Mouse (Mus musculus): ENCODE measurements at regions not wholly inside any gene's neighbourhood (a gene's known extent, or its start where the extent isn't known, plus 50 kb on each side); places are given as distances from the start of the nearest gene placed in this dataset.
"Not testable (repeated sequence)": the region's sequence is repeated elsewhere in the genome, so short reads cannot be mapped to it uniquely, and the experiment has no call there.

- no peak for ATAC-seq (ENCODE audit: low FRiP score)
- WGBS: 87% methylated on average over 2 of the region's 2 CpGs
- no peak overlapping the region for H3K27ac ChIP-seq (ENCODE audit: low read depth, low read length)
These were observed 247.7 kb upstream of the Speer4f2 start for GRCm38 (mm10) chr5:17125240-17125639.

GRCm38 (mm10) chr5:17127501-17127900, 245.5 kb upstream of the Speer4f2 start:
- no peaks in the 10 kb centered on the region for H3K27me3 ChIP-seq (ENCODE audit: control insufficient read depth, insufficient read depth, low read length)
- H3K36me3 ChIP-seq (ENCODE audit: control insufficient read depth, insufficient read depth, low read length): no peaks in the 10 kb centered on the region
- no peak overlapping the region for H3K4me3 ChIP-seq (ENCODE audit: low read depth, low read length)
- H3K9ac ChIP-seq (ENCODE audit: low read depth, low read length): no peak overlapping the region
- no peak for DNase-seq (ENCODE audit: low spot score)
- H3K4me1 ChIP-seq (replicated peaks; ENCODE audit: control insufficient read depth, insufficient read depth, low read length): no peaks in the 10 kb centered on the region
- ATAC-seq (ENCODE audit: low FRiP score): no peak
- H3K4me2 ChIP-seq (replicated peaks; ENCODE audit: low read depth, low read length): no peak overlapping the region
- no peak overlapping the region for H3K27ac ChIP-seq (ENCODE audit: low read depth, low read length)
- WGBS: 66% methylated on average over 4 of the region's 4 CpGs
- no peaks in the 10 kb centered on the region for H3K9me3 ChIP-seq (ENCODE audit: control insufficient read depth, low read length)

More at GRCm38 (mm10) chr5:17125240-17125639, 247.7 kb upstream of the Speer4f2 start:
- Histone ChIP-seq H3K4me1 (replicated peaks; ENCODE audit: control insufficient read depth, insufficient read depth, low read length) (no peaks in the 10 kb centered on the region), H3K4me3 (ENCODE audit: low read depth, low read length) (no peak overlapping the region), H3K9me3 (ENCODE audit: control insufficient read depth, low read length) (no peaks in the 10 kb centered on the region), H3K4me2 (replicated peaks; ENCODE audit: low read depth, low read length) (no peak overlapping the region), H3K27me3 (ENCODE audit: control insufficient read depth, insufficient read depth, low read length) (no peaks in the 10 kb centered on the region), H3K36me3 (ENCODE audit: control insufficient read depth, insufficient read depth, low read length) (no peaks in the 10 kb centered on the region), H3K9ac (ENCODE audit: low read depth, low read length) (no peak overlapping the region)
- DNase-seq (ENCODE audit: low spot score): no peak

DNA sequence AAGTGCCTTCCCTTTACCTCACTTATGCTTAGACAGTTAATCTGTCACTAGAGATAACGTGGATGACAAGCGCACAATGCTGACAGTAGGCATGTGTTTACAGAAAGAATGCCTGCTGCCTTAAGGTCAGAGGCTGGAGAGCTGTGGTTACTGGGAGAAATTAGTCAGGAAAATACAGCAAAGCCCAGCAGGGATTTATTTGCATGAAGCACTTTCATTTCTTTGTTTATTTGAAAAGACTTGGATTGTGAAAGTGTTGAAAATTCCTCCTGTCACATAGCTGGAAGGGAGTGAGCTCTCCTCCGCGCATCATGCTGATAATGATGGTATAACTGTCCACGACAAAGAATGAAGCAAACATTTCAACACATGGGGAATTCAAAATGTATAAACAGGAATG, 237.5 kb upstream of the Speer4f2 start:
- Histone ChIP-seq H3K36me3 (ENCODE audit: control insufficient read depth, insufficient read depth, low read length) (no peaks in the 10 kb centered on the region), H3K9ac (ENCODE audit: low read depth, low read length) (no peak overlapping the region), H3K9me3 (ENCODE audit: control insufficient read depth, low read length) (no peaks in the 10 kb centered on the region), H3K27me3 (ENCODE audit: control insufficient read depth, insufficient read depth, low read length) (no peaks in the 10 kb centered on the region), H3K4me1 (replicated peaks; ENCODE audit: control insufficient read depth, insufficient read depth, low read length) (no peaks in the 10 kb centered on the region), H3K4me3 (ENCODE audit: low read depth, low read length) (no peak overlapping the region), H3K4me2 (replicated peaks; ENCODE audit: low read depth, low read length) (no peak overlapping the region), H3K27ac (ENCODE audit: low read depth, low read length) (no peak overlapping the region)
- 52% methylated on average over 5 of the region's 5 CpGs for WGBS
- DNase-seq (ENCODE audit: low spot score) (no peak), ATAC-seq (ENCODE audit: low FRiP score) (no peak)

DNA sequence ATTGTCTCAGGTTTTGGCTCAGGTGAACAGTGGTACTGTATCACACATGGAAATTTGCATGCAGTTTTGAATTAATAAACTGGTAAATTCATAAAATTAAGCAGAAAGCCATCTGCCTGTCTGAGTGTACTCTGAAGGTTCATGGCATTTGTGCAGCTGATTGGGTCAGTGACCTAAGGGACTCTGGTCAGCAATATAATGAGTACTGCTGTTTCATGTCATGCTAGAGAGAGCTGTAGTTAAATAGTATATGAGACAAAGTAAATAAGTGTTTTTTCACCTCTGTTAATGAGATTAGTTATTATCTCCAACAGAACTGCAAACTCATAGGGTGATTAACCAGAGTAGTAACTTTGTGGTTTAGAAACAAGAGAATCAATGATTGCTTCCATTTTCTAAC, 231.4 kb upstream of the Speer4f2 start:
- ATAC-seq (ENCODE audit: low FRiP score) (no peak), DNase-seq (ENCODE audit: low spot score) (no peak)
- H3K4me3 ChIP-seq (ENCODE audit: low read depth, low read length): no peak overlapping the region
- no peaks in the 10 kb centered on the region for H3K9me3 ChIP-seq (ENCODE audit: control insufficient read depth, low read length)
- no peak overlapping the region for H3K4me2 ChIP-seq (replicated peaks; ENCODE audit: low read depth, low read length)
- H3K27ac ChIP-seq (ENCODE audit: low read depth, low read length): no peak overlapping the region
- no peaks in the 10 kb centered on the region for H3K27me3 ChIP-seq (ENCODE audit: control insufficient read depth, insufficient read depth, low read length)
- no peaks in the 10 kb centered on the region for H3K4me1 ChIP-seq (replicated peaks; ENCODE audit: control insufficient read depth, insufficient read depth, low read length)
- no peaks in the 10 kb centered on the region for H3K36me3 ChIP-seq (ENCODE audit: control insufficient read depth, insufficient read depth, low read length)
- no peak overlapping the region for H3K9ac ChIP-seq (ENCODE audit: low read depth, low read length)

DNA sequence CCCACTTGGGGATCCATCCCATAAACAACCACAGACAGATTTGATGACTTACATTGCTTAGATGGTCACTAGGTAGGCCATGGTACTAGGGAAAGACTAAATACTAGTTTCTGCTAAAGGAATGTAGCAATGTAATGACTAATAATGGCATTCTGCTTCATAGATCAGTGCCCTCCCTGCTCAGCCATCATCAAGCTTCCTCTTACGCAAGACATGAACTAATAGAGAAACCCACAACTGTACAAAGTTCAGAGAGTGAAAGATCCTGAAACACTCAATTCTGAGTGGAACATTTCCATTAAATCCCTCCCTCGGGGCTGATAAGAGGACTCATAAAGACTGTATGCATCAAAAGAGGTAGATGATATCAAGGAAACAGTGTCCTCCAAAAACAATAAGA, 198.4 kb upstream of the Speer4f2 start:
- Histone ChIP-seq H3K27ac (ENCODE audit: low read depth, low read length) (no peak overlapping the region), H3K4me3 (ENCODE audit: low read depth, low read length) (no peak overlapping the region), H3K27me3 (ENCODE audit: control insufficient read depth, insufficient read depth, low read length) (no peaks in the 10 kb centered on the region), H3K4me1 (replicated peaks; ENCODE audit: control insufficient read depth, insufficient read depth, low read length) (no peaks in the 10 kb centered on the region), H3K36me3 (ENCODE audit: control insufficient read depth, insufficient read depth, low read length) (no peaks in the 10 kb centered on the region), H3K9ac (ENCODE audit: low read depth, low read length) (no peak overlapping the region), H3K4me2 (replicated peaks; ENCODE audit: low read depth, low read length) (no peak overlapping the region), H3K9me3 (ENCODE audit: control insufficient read depth, low read length) (no peaks in the 10 kb centered on the region)
- WGBS: 91% methylated on average over 2 of the region's 2 CpGs
- no peak for ATAC-seq (ENCODE audit: low FRiP score)
- DNase-seq (ENCODE audit: low spot score): no peak

DNA sequence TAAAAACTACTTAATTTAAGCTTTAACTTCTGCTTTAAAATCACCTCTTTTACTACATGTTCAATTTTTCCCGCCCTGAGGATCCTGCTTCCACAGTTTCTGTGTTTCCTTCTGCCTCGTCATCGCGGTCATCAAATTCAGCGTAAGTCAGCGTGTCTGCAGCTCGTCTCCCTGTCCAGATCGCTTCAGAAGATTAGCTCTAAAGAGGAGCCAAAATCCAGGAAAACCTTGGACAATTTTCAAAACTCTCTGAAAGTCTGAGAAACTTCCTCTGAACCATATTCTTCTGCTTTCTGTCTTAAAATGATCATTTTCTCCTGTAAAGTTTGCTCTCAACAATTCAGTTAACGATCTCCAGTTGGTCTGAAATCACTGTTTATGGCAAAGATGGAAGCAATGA, 196.2 kb upstream of the Speer4f2 start:
- Histone ChIP-seq H3K27ac (ENCODE audit: low read depth, low read length) (no peak overlapping the region), H3K4me1 (replicated peaks; ENCODE audit: control insufficient read depth, insufficient read depth, low read length) (no peaks in the 10 kb centered on the region), H3K4me2 (replicated peaks; ENCODE audit: low read depth, low read length) (no peak overlapping the region), H3K9ac (ENCODE audit: low read depth, low read length) (no peak overlapping the region), H3K36me3 (ENCODE audit: control insufficient read depth, insufficient read depth, low read length) (no peaks in the 10 kb centered on the region), H3K9me3 (ENCODE audit: control insufficient read depth, low read length) (no peaks in the 10 kb centered on the region), H3K27me3 (ENCODE audit: control insufficient read depth, insufficient read depth, low read length) (no peaks in the 10 kb centered on the region), H3K4me3 (ENCODE audit: low read depth, low read length) (no peak overlapping the region)
- ATAC-seq (ENCODE audit: low FRiP score): no peak
- no peak for DNase-seq (ENCODE audit: low spot score)
- WGBS: 90% methylated on average over 9 of the region's 9 CpGs

DNA sequence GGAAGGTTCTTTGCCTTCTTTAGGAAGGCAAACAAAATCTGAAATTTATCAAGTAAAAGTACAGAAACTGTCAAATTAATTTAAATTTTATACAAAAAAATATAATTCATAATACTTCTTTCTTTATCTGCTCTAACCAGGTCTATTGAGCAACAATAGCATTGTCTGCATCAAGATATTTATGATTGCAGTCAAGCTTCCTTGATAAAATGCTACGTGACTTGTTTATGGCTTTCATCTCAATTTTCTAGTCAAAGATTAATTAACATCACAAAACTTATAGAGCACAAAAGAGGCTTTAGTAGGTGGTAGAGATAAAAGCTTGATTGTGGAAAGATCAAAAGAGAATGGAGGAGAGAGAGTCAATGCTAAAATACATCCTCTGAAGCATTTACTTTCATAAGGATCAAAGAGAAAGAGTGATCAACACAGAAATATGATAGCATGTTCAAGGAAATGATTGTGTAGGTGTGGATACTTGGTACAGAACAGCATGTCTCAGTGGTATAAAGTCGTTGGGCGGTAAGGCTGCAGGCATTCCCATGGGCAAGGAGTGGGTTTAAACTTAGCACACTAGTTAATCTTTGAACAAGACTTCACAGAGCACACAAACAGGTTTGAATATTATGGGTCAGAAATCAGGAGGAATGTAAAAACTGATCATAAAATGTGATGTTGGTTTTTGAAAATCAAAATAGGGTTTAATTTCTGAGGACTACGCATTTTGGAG, 164.3 kb upstream of the Speer4f2 start:
- no peak overlapping the region for H3K9ac ChIP-seq (ENCODE audit: low read depth, low read length)
- no peaks in the 10 kb centered on the region for H3K36me3 ChIP-seq (ENCODE audit: control insufficient read depth, insufficient read depth, low read length)
- H3K4me1 ChIP-seq (replicated peaks; ENCODE audit: control insufficient read depth, insufficient read depth, low read length): no peaks in the 10 kb centered on the region
- DNase-seq (ENCODE audit: low spot score) (no peak), ATAC-seq (ENCODE audit: low FRiP score) (no peak)
- no peak overlapping the region for H3K4me2 ChIP-seq (replicated peaks; ENCODE audit: low read depth, low read length)
- H3K27me3 ChIP-seq (ENCODE audit: control insufficient read depth, insufficient read depth, low read length): no peaks in the 10 kb centered on the region
- WGBS: 78% methylated on average over 4 of the region's 4 CpGs
- H3K4me3 ChIP-seq (ENCODE audit: low read depth, low read length): no peak overlapping the region
- no peaks in the 10 kb centered on the region for H3K9me3 ChIP-seq (ENCODE audit: control insufficient read depth, low read length)
- no peak overlapping the region for H3K27ac ChIP-seq (ENCODE audit: low read depth, low read length)

GRCm38 (mm10) chr5:17210723-17211245, 162.2 kb upstream of the Speer4f2 start:
- Histone ChIP-seq H3K4me2 (replicated peaks; ENCODE audit: low read depth, low read length) (no peak overlapping the region), H3K9ac (ENCODE audit: low read depth, low read length) (no peak overlapping the region), H3K27ac (ENCODE audit: low read depth, low read length) (no peak overlapping the region), H3K27me3 (ENCODE audit: control insufficient read depth, insufficient read depth, low read length) (no peaks in the 10 kb centered on the region), H3K9me3 (ENCODE audit: control insufficient read depth, low read length) (no peaks in the 10 kb centered on the region), H3K36me3 (ENCODE audit: control insufficient read depth, insufficient read depth, low read length) (no peaks in the 10 kb centered on the region), H3K4me3 (ENCODE audit: low read depth, low read length) (no peak overlapping the region), H3K4me1 (replicated peaks; ENCODE audit: control insufficient read depth, insufficient read depth, low read length) (no peaks in the 10 kb centered on the region)
- no peak for DNase-seq (ENCODE audit: low spot score)
- no peak for ATAC-seq (ENCODE audit: low FRiP score)
- 85% methylated on average over 6 of the region's 6 CpGs for WGBS

DNA sequence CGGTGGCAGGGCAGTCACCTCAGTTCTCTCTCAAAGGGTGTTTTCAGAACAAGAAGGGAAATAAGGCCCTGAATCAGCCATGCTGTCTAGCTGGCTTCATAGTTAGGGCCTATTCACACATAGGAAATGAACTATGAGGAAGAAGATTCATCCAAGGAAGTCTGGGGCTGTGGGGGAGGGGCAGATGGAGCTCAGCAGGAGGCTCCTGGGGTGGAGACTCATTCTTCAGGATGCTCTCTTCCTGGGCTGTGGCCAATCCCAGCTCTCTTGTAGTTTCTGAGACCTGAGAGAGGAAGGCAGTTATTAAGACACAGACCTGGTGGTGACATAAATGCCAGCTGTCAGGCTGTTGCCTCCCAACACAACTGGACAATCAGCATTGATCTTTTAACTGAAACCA, 149.4 kb upstream of the Speer4f2 start:
- H3K4me1 ChIP-seq (replicated peaks; ENCODE audit: control insufficient read depth, insufficient read depth, low read length); H3K27me3 ChIP-seq (ENCODE audit: control insufficient read depth, insufficient read depth, low read length); DNase-seq (ENCODE audit: low spot score); H3K9me3 ChIP-seq (ENCODE audit: control insufficient read depth, low read length); H3K9ac ChIP-seq (ENCODE audit: low read depth, low read length); H3K4me2 ChIP-seq (replicated peaks; ENCODE audit: low read depth, low read length); ATAC-seq (ENCODE audit: low FRiP score); H3K36me3 ChIP-seq (ENCODE audit: control insufficient read depth, insufficient read depth, low read length); H3K4me3 ChIP-seq (ENCODE audit: low read depth, low read length); H3K27ac ChIP-seq (ENCODE audit: low read depth, low read length): not testable (repeated sequence)
- 75% methylated on average over 1 of the region's 1 CpGs for WGBS

Measured in hindbrain, embryonic 11.5 days (tissue).